Comparison of ENCODE assay signal across 8 mouse cellular contexts in genomic region chr13:119631482-119632155, GRCm38 (mm10). TPM values are rescaled to one million over a fixed set of nuclear protein-coding genes. Genes with fewer than 3 reads are reported as not detected.
DNase-seq lines count a peak whose midpoint lies in the region; ATAC-seq and TF ChIP-seq lines count a peak whose summit lies in the region.

No protein-coding gene starts in this region.

- no peak for TF ChIP-seq POLR2A in bone marrow macrophage, adult 2 months (IDR thresholded peaks at IDR 0.05; ENCODE audit: borderline replicate concordance, low read depth, low read length)

- peaks cover 5% of the 10 kb centered on the region; the same call in 1 of the 2 replicates for H3K27me3 ChIP-seq in embryonic facial prominence, embryonic 13.5 days
- H3K27me3 ChIP-seq in midbrain, embryonic 11.5 days (ENCODE audit: control insufficient read depth, insufficient read depth, low read length): no peaks in the 10 kb centered on the region

- no peaks in the 10 kb centered on the region for H3K9me3 ChIP-seq in embryonic facial prominence, embryonic 13.5 days
- H3K9me3 ChIP-seq in midbrain, embryonic 11.5 days (ENCODE audit: control insufficient read depth, low read length): no peaks in the 10 kb centered on the region

- 2% methylated on average over 26 of the region's 33 CpGs for WGBS in embryonic facial prominence, embryonic 13.5 days
- WGBS in midbrain, embryonic 11.5 days: 4% methylated on average over 21 of the region's 33 CpGs

- H3K4me2 ChIP-seq in embryonic facial prominence, embryonic 13.5 days: peak overlapping the region; percentile 62
- peak overlapping the region; percentile 34 for H3K4me2 ChIP-seq in midbrain, embryonic 11.5 days

- no peak for TF ChIP-seq CTCF in bone marrow macrophage, adult 2 months (IDR thresholded peaks at IDR 0.05; ENCODE audit: low read depth, low read length)

- peak overlapping the region; percentile 42 for H3K4me3 ChIP-seq in bone marrow macrophage, adult 2 months (ENCODE audit: insufficient read depth, low read length)
- H3K4me3 ChIP-seq in embryonic facial prominence, embryonic 13.5 days: peak overlapping the region; percentile 52
- peak overlapping the region; percentile 35 for H3K4me3 ChIP-seq in midbrain, embryonic 11.5 days (ENCODE audit: low read depth, low read length)

- H3K36me3 ChIP-seq in embryonic facial prominence, embryonic 13.5 days: no peaks in the 10 kb centered on the region
- H3K36me3 ChIP-seq in midbrain, embryonic 11.5 days (ENCODE audit: control insufficient read depth, insufficient read depth, low read length): no peaks in the 10 kb centered on the region

- intact Hi-C loops in left cerebral cortex, postnatal 4 days (cut with DNase I): no loop called here

- H3K9ac ChIP-seq in embryonic facial prominence, embryonic 13.5 days: peak overlapping the region; percentile 61; the same call in 1 of the 2 replicates
- H3K9ac ChIP-seq in midbrain, embryonic 11.5 days (ENCODE audit: low read length): peak overlapping the region; percentile 24; the same call in 1 of the 2 replicates

- H3K4me1 ChIP-seq in bone marrow macrophage, adult 2 months (ENCODE audit: control insufficient read depth, insufficient read depth, low read length): peaks cover 7% of the 10 kb centered on the region
- no peaks in the 10 kb centered on the region for H3K4me1 ChIP-seq in embryonic facial prominence, embryonic 13.5 days
- no peaks in the 10 kb centered on the region for H3K4me1 ChIP-seq in midbrain, embryonic 11.5 days (ENCODE audit: control insufficient read depth, insufficient read depth, low read length)

- ATAC-seq in embryonic facial prominence, embryonic 13.5 days (ENCODE audit: insufficient number of reproducible peaks, insufficient read depth, low FRiP score, low TSS enrichment, low read depth): peak; percentile 89
- ATAC-seq in midbrain, embryonic 11.5 days (ENCODE audit: low FRiP score): peak; percentile 97

- H3K27ac ChIP-seq in bone marrow macrophage, adult 2 months (ENCODE audit: insufficient read depth, low read depth, low read length): no peak overlapping the region
- H3K27ac ChIP-seq in embryonic facial prominence, embryonic 13.5 days: no peak overlapping the region
- no peak overlapping the region for H3K27ac ChIP-seq in midbrain, embryonic 11.5 days (ENCODE audit: low read depth, low read length)

- peak; percentile 83 to 84 for DNase-seq in heart, adult 18-20 months
- DNase-seq in kidney, adult 11 months: peak; percentile 78
- peak; percentile 88 for DNase-seq in left cerebral cortex, postnatal 4 days
- peak; percentile 98 for DNase-seq in midbrain, embryonic 11.5 days (ENCODE audit: low spot score, missing footprints)
- DNase-seq in right cerebral cortex, postnatal 4 days: peak; percentile 85
- DNase-seq in adipocyte (ENCODE audit: low spot score): no peak

RNA-seq across cellular contexts. Expression of gene Ccl28, which starts 8.0 kb away (rescaled TPM):
- polyA plus RNA-seq in bone marrow macrophage, adult 2 months (2012; ENCODE audit: insufficient read depth, insufficient read length, missing spikeins): not detected in 2 replicates
- polyA plus RNA-seq in embryonic facial prominence, embryonic 13.5 days (2015; fragmentation: Nextera tagmentation; extraction: Ambion mirVana): 0.31 and 0.34 TPM in 2 replicates
- under 1 TPM in 1 of 2 experiments, not detected in 1; 0.44 TPM for total RNA-seq in heart, adult 18-20 months (2021)
- 1 to 10 TPM in 1 of 2 experiments, under 1 TPM in 1; 0.68 to 2.8 TPM for total RNA-seq in left cerebral cortex, postnatal 4 days (2021)
- 0.10 and 0.17 TPM in 2 replicates for polyA plus RNA-seq in midbrain, embryonic 11.5 days (2014; fragmentation: Nextera tagmentation; extraction: Ambion mirVana)

RNA-seq across cellular contexts. Expression of gene Hmgcs1, which starts 58.6 kb away (rescaled TPM):
- 29.3 and 34.5 TPM in 2 replicates for polyA plus RNA-seq in bone marrow macrophage, adult 2 months (2012; ENCODE audit: insufficient read depth, insufficient read length, missing spikeins)
- polyA plus RNA-seq in embryonic facial prominence, embryonic 13.5 days (2015; fragmentation: Nextera tagmentation; extraction: Ambion mirVana): 156 and 161 TPM in 2 replicates
- 10 to 100 TPM; 36.7 to 38.5 TPM for total RNA-seq in heart, adult 18-20 months (2021)
- 100 to 1,000 TPM; 814 to 887 TPM for total RNA-seq in left cerebral cortex, postnatal 4 days (2021)
- polyA plus RNA-seq in midbrain, embryonic 11.5 days (2014; fragmentation: Nextera tagmentation; extraction: Ambion mirVana): 516 and 569 TPM in 2 replicates
